Mouse (Mus musculus) small intestine, adult 2 months (tissue): ENCODE measurements at regions not wholly inside any gene's neighbourhood (a gene's known extent, or its start where the extent isn't known, plus 50 kb on each side); places are given as distances from the start of the nearest gene placed in this dataset.
"Not testable (repeated sequence)": the region's sequence is repeated elsewhere in the genome, so short reads cannot be mapped to it uniquely, and the experiment has no call there.

Source experiments
- CTCF ChIP-seq: fragments of 200-500 bp; IDR thresholded peaks from 2 replicates; pipeline ENCODE4 v1.5.1; 2012; ENCODE audit warnings: low read depth, mild to moderate bottlenecking, control low read depth, inconsistent platforms, low read length, moderate library complexity, mixed read lengths; ENCODE audit not compliant: insufficient replicate concordance, insufficient read length; ENCODE audit errors: extremely low read depth
- POLR2A ChIP-seq: fragments of 200-500 bp; IDR thresholded peaks from 2 replicates; pipeline ENCODE4 v1.6.1; 2012; ENCODE audit warnings: low read depth, mild to moderate bottlenecking, control low read depth, inconsistent platforms, low read length, moderate library complexity

GRCm38 (mm10) chr16:20833838-20834237 is 99.5 kb upstream of the Thpo start:
- not testable (repeated sequence) for TF ChIP-seq CTCF, POLR2A
